Mouse (Mus musculus) E14TG2a.4 (cell line): ENCODE data around the gene Dock2.
"Not testable (repeated sequence)": the region's sequence is repeated elsewhere in the genome, so short reads cannot be mapped to it uniquely, and the experiment has no call there.

Source experiments
- H3K27me3 ChIP-seq: 2 replicates; pipeline ENCODE4 v1.6.1; 2014; ENCODE audit warnings: low read length, control low read depth; ENCODE audit not compliant: insufficient read depth
- H3K36me3 ChIP-seq: 2 replicates; pipeline ENCODE4 v1.6.1; 2014; ENCODE audit warnings: low read length, control low read depth; ENCODE audit not compliant: insufficient read depth
- H3K4me1 ChIP-seq: replicated peaks from 2 replicates; pipeline ENCODE4 v1.6.1; 2014; ENCODE audit warnings: low read depth, low read length, control low read depth
- H3K4me3 ChIP-seq: replicated peaks from 2 replicates; pipeline ENCODE4 v1.5.1; 2014; ENCODE audit warnings: mild to moderate bottlenecking, low read length
- H3K9me3 ChIP-seq: 2 replicates; pipeline ENCODE4 v1.6.1; 2014; ENCODE audit warnings: low read length, control low read depth
- CTCF ChIP-seq: conservative IDR thresholded peaks from 2 replicates; pipeline ENCODE4 v1.5.1; 2014; ENCODE audit warnings: low read length
- NANOG ChIP-seq: IDR thresholded peaks from 2 replicates; pipeline ENCODE4 v1.6.1; 2014; ENCODE audit warnings: borderline replicate concordance, low read length, mixed read lengths
- POU5F1 ChIP-seq: IDR thresholded peaks from 2 replicates; pipeline ENCODE4 v1.6.1; 2014; ENCODE audit warnings: low read length, borderline replicate concordance

Gene Dock2

DNA sequence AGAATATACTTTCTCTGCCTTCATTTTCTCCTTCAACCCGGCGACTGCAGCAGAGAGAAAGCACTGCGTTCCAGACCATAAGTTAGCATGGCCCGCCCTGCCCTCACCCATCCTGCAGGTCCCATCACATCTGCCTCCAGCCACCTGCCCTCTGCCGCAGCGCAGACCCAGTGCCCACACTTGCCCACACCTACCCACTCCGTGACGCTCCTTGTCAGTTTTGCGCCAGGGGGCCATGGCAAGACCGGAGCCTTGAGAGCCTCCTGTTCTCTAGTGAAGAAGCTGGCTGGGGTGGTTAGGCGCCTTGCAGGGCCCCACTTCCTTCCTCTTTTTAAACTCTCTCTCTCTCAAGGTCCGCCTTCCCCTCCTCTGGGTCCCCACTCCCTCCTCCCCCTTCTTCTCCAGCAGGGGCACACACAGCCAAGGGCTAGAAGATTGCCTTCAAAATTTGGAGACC is at the start of gene Dock2:
TSS of gene Dock2 (minus strand) at position 306 of the 457 bp plus-strand sequence.
- Histone ChIP-seq H3K36me3 (no peaks in the 10 kb centered on the region), H3K27me3 (no peaks in the 10 kb centered on the region), H3K4me3 (peak within 1 kb of the TSS; percentile 63), H3K9me3 (peaks cover 11% of the 10 kb centered on the region), H3K4me1 (peaks cover 30% of the 10 kb centered on the region)
- no peak for TF ChIP-seq CTCF
- TF ChIP-seq NANOG: no peak
- no peak for TF ChIP-seq POU5F1

DNA sequence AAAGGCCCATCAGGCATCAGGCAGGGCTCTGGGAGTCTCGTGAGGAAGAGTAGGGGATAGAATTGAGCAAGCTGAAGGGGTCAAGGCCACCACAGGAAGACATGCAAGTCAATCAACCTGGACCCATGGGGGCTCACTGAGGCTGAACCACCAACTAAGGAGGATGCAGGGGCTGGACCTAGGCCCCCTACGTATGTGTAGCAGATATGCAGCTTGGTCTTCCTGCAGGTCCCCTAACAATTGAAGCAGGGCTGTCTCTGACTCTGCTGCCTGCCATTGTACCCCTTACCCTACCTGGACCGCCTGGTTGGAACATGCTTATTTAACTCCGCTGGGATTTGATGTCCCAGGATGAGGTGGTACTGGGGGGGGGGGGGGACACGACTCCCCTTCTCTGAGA is 49.0 kb upstream of the Dock2 start:
- no peak for TF ChIP-seq POU5F1
- TF ChIP-seq NANOG: no peak
- no peak for TF ChIP-seq CTCF
- peaks cover 38% of the 10 kb centered on the region for H3K36me3 ChIP-seq
- peaks cover 20% of the 10 kb centered on the region for H3K4me1 ChIP-seq
- peak overlapping the region; percentile 93 for H3K4me3 ChIP-seq
- no peaks in the 10 kb centered on the region for H3K9me3 ChIP-seq
- peaks cover 7% of the 10 kb centered on the region for H3K27me3 ChIP-seq

DNA sequence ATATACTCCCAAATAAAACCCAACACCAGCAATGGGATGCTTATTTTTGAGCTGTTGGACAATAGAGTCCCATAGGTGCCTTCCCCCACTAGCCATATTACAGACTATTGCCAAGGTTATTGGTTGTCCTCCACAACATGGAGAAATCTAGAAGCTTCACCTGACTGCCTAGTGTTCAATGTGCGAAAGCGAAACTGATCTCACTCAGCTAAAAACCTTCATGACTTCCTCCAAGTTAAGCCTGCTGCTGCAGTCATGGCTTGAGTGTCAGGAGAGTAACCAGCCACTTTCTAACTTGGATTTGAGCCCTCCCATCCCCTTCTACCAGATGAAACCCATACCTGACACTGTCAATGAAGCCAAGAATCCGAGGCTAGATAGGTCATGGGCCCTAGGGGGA is 44.1 kb upstream of the Dock2 start:
- no peaks in the 10 kb centered on the region for H3K27me3 ChIP-seq
- TF ChIP-seq CTCF (no peak), POU5F1 (no peak), NANOG (no peak)
- no peaks in the 10 kb centered on the region for H3K9me3 ChIP-seq
- H3K4me1 ChIP-seq: peaks cover 12% of the 10 kb centered on the region
- peaks cover 83% of the 10 kb centered on the region for H3K36me3 ChIP-seq
- H3K4me3 ChIP-seq: no peak overlapping the region

DNA sequence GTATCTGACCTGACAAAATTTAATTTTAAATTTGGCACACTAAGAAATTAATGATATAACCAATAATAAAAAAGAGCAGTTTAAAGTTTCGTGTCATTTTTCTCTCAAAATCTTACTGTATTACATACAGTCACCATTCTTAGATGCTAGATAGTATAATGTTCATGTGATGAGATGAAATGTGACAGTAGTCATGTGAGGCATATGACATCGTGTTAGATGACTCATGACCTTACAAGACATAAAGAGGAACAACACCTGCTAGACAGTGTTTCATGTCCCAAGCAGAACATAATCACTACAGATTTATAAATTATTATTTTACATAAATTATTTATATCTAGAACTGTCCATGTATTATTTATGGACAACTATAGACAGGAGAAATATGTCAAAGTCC is 43.2 kb upstream of the Dock2 start:
- Histone ChIP-seq H3K36me3 (peaks cover 90% of the 10 kb centered on the region), H3K27me3 (no peaks in the 10 kb centered on the region), H3K4me1 (peaks cover 3% of the 10 kb centered on the region; the same call in 1 of the 2 replicates), H3K4me3 (no peak overlapping the region), H3K9me3 (no peaks in the 10 kb centered on the region)
- TF ChIP-seq CTCF (no peak), POU5F1 (no peak), NANOG (no peak)

DNA sequence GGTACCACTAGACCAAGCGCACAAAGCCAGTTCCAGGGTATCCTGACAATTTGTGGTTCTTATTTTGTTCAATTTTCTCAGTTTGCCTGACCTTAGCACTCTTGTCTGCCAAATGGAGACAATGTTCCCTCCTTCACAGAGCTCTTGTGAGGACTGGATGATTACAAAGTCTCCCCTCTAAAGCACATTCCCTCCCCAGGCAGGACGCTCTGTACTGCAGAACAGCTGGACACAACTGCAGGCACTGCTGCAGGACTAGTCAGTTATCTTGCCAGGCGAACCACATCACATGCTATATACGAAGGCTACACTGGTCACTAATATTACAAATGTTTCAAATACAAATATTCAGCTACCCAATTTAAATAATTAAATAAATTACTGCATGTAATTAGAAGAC is 41.1 kb upstream of the Dock2 start:
- no peaks in the 10 kb centered on the region for H3K27me3 ChIP-seq
- no peak overlapping the region for H3K4me3 ChIP-seq
- no peaks in the 10 kb centered on the region; the same call in 1 of the 2 replicates for H3K4me1 ChIP-seq
- peaks cover 95% of the 10 kb centered on the region for H3K36me3 ChIP-seq
- no peaks in the 10 kb centered on the region for H3K9me3 ChIP-seq
- no peak for TF ChIP-seq NANOG
- TF ChIP-seq POU5F1: no peak
- no peak for TF ChIP-seq CTCF

DNA sequence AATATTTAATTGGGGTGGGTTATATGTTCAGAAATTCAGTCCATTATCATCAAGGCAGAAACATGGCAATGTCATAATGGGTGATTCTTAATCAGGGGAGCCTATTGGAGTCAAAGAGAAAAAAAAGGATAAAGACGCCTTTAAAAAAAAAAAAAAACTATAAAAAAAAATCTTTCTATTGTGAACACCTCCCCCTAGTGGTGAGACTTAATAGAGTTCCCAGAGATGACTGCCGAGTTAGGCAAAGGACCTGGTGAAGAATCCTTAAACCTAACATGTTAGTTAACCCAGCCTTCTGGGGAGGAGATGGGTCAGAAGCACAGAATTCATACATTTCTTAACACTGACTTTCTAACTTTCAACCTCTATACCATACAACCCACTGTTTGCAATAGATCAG is 31.1 kb upstream of the Dock2 start:
- H3K4me3 ChIP-seq: no peak overlapping the region
- H3K36me3 ChIP-seq: peaks cover 92% of the 10 kb centered on the region
- H3K4me1 ChIP-seq: peaks cover 21% of the 10 kb centered on the region
- H3K27me3 ChIP-seq: no peaks in the 10 kb centered on the region
- TF ChIP-seq CTCF (peak; percentile 59), NANOG (no peak)
- H3K9me3 ChIP-seq: peaks cover 10% of the 10 kb centered on the region; the same call in 1 of the 2 replicates

DNA sequence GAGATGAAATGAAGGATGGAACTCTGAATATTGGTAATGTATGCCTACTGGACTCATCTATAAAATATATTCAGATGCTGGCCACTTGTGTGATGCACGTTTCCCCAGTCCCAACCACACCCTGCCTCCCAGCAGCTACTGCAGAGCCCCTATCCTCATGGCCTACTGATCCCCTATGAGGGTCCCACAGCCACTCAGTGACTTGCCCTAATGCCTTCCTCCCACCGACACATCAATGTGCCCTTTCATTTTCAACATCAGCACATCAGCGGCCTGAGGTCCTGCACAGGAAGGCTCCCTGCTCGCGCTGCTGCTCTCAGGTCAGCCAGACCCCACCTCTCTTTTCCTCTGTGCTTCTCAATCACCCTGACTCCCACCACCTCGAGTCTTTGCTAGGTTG is 30.6 kb upstream of the Dock2 start:
- Histone ChIP-seq H3K9me3 (peaks cover 10% of the 10 kb centered on the region; the same call in 1 of the 2 replicates), H3K36me3 (peaks cover 92% of the 10 kb centered on the region), H3K4me1 (peaks cover 21% of the 10 kb centered on the region), H3K27me3 (no peaks in the 10 kb centered on the region), H3K4me3 (no peak overlapping the region)
- no peak for TF ChIP-seq CTCF
- no peak for TF ChIP-seq NANOG
- TF ChIP-seq POU5F1: no peak

DNA sequence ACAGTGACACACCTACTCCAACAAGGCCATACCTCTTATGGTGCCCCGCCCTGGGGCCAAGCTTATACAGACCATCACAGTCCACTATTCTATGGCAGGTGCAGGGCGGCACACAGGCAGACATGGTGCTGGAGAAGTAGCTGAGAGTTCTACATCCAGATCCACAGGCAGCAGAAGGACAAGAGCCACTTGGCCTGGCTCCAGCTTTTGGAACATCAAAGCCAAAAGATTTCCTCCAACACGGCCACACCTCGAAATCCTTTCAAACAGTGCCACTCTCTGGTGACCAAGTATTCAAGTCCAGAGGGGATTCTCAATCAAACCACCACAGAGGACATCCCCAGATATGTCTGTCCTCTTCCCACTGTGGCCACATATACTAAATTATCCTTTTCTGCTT is 21.3 kb upstream of the Dock2 start:
- H3K9me3 ChIP-seq, H3K27me3 ChIP-seq, H3K4me3 ChIP-seq, H3K36me3 ChIP-seq: not testable (repeated sequence)
- H3K4me1 ChIP-seq: peaks cover 22% of the 10 kb centered on the region

DNA sequence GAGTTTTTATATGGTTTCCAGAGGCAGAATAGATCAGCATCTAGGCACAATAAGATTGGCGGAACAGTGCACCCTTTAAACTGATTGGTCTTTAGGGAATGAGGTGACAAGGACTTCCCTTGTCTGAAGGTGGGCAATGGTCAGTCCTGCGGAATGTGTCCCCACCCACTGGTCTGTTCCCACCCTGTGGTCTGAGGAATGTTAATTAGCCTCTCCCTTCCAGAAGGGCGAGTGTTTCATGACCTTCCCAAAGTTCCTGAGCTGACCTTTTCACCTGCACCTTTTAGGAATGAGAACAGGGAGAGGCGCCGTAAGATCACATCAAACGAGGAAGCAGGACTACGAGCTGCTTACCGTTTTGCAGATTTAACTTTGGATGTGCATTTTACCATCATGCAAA is 14.4 kb upstream of the Dock2 start:
- H3K36me3 ChIP-seq, H3K9me3 ChIP-seq, H3K27me3 ChIP-seq: not testable (repeated sequence)
- peak overlapping the region; percentile 53 for H3K4me3 ChIP-seq
- peaks cover 49% of the 10 kb centered on the region for H3K4me1 ChIP-seq
